Mouse (Mus musculus) liver, embryonic 13.5 days (tissue): Measurements from ENCODE around the gene Dact3. TPM values are rescaled to one million over a fixed set of nuclear protein-coding genes. Genes with fewer than 3 reads are reported as not detected.

Experiments
- ATAC-seq: fragments of 200-750 bp; cut with Nextera tagmentation; 2 replicates; pipeline ENCODE4 v1.8.0; 2017; ENCODE audit warnings: low read depth, mild to moderate bottlenecking, moderate number of reproducible peaks, moderate library complexity
- DNase-seq: peaks from one replicate; pipeline ENCODE4 v3.0.0; 2022
- H3K27ac ChIP-seq: fragments of 300-500 bp; sonication (generic); 2 replicates; pipeline ENCODE4 v1.5.1; 2015; ENCODE audit warnings: moderate library complexity, mild to moderate bottlenecking, inconsistent platforms
- H3K27me3 ChIP-seq: fragments of 300-500 bp; sonication (generic); 2 replicates; pipeline ENCODE4 v1.6.1; 2015; ENCODE audit warnings: mild to moderate bottlenecking, inconsistent platforms
- H3K36me3 ChIP-seq: fragments of 300-500 bp; sonication (generic); 2 replicates; pipeline ENCODE4 v1.6.1; 2015; ENCODE audit warnings: mild to moderate bottlenecking, inconsistent platforms
- H3K4me1 ChIP-seq: fragments of 300-500 bp; sonication (generic); replicated peaks from 2 replicates; pipeline ENCODE4 v1.6.1; 2015; ENCODE audit warnings: inconsistent platforms
- H3K4me2 ChIP-seq: fragments of 300-500 bp; sonication (generic); 2 replicates; pipeline ENCODE4 v1.6.1; 2015; ENCODE audit warnings: inconsistent platforms, mild to moderate bottlenecking, moderate library complexity
- H3K4me3 ChIP-seq: fragments of 300-500 bp; sonication (generic); replicated peaks from 2 replicates; pipeline ENCODE4 v1.5.1; 2015; ENCODE audit warnings: mild to moderate bottlenecking, inconsistent platforms
- H3K9ac ChIP-seq: fragments of 300-500 bp; sonication (generic); 2 replicates; pipeline ENCODE4 v1.6.1; 2015; ENCODE audit warnings: mild to moderate bottlenecking, inconsistent platforms
- H3K9me3 ChIP-seq: fragments of 300-500 bp; sonication (generic); replicated peaks from 2 replicates; pipeline ENCODE4 v1.6.1; 2016; ENCODE audit warnings: inconsistent platforms
- WGBS: fragments of 180-500 bp; shearing (Covaris S2); methylation state at CpG from one replicate; pipeline ENCODE4 v1.1.7; 2015; ENCODE audit not compliant: insufficient replicate concordance; 5-methylcytosine and 5-hydroxymethylcytosine counted together
- polyA plus RNA-seq: library from polyadenylated mRNA; unstranded; fragments of >200 nt; fragmentation: Nextera tagmentation; extraction: Ambion mirVana; gene quantifications from 2 replicates; pipeline ENCODE4 v1.2.1, GENCODE M21; 2015

The Dact3 gene
- 0.15 and 0.17 TPM in 2 replicates for polyA plus RNA-seq

DNA sequence AGATGAGACGGTGACA is at the start of gene Dact3:
Gene Dact3, plus strand, starts transcription at position 8 of the 16 bp plus-strand sequence.
- Histone ChIP-seq H3K4me3 (peak within 1 kb of the TSS; percentile 67), H3K4me1 (peaks cover 29% of the 10 kb centered on the region), H3K9ac (peak within 1 kb of the TSS; percentile 74), H3K9me3 (no peaks in the 10 kb centered on the region), H3K4me2 (peak within 1 kb of the TSS; percentile 97), H3K36me3 (0 out of 2 replicates have a peak, but pooled peaks cover 2% of the 10 kb centered on the region), H3K27ac (peak within 1 kb of the TSS; percentile 74), H3K27me3 (peaks cover 21% of the 10 kb centered on the region)
- no peak for DNase-seq
- no peak for ATAC-seq
- WGBS: 0% methylated on average over 1 of the region's 1 CpGs

DNA sequence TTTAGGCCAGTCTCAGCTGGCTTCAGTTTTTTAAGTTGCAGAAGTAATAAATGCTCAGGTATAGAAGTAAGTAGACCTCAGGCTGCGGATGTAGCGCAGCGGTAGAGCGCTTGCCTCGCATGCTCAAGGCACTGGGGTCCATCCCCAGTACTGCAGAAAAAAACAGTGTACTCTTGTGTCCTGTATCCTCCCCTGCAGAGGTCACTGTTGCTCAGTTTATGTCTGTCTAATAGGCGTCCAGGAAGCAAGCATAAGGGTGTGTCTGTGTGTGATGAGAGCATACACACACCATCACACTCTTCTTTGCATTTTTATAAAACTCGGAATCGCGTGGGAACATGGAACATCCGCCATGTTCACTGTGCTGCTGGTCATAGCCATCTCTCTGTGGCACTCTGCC is 49.3 kb upstream of the Dact3 start:
- WGBS: 73% methylated on average over 10 of the region's 10 CpGs
- ATAC-seq: peak; percentile 22; the same call in 1 of the 2 replicates
- peaks cover 91% of the 10 kb centered on the region for H3K36me3 ChIP-seq
- H3K4me2 ChIP-seq: no peak overlapping the region
- H3K9ac ChIP-seq: no peak overlapping the region
- H3K27ac ChIP-seq: no peak overlapping the region
- no peak overlapping the region for H3K4me3 ChIP-seq
- H3K27me3 ChIP-seq: no peaks in the 10 kb centered on the region
- no peak for DNase-seq
- peaks cover 46% of the 10 kb centered on the region for H3K4me1 ChIP-seq
- no peaks in the 10 kb centered on the region for H3K9me3 ChIP-seq

- 0 out of 2 replicates have a peak overlapping the region, but pooled peaks have one; percentile 5 for H3K27ac ChIP-seq
- peaks cover 38% of the 10 kb centered on the region for H3K4me1 ChIP-seq
- ATAC-seq: no peak
- H3K9me3 ChIP-seq: no peaks in the 10 kb centered on the region
- no peak overlapping the region for H3K4me2 ChIP-seq
- 37% methylated on average over 5 of the region's 5 CpGs for whole genome bisulfite sequencing
- no peak overlapping the region for H3K4me3 ChIP-seq
- no peak for DNase-seq
- peaks cover 98% of the 10 kb centered on the region for H3K36me3 ChIP-seq
- H3K27me3 ChIP-seq: no peaks in the 10 kb centered on the region
- H3K9ac ChIP-seq: no peak overlapping the region
These were observed 48.5 kb upstream of the Dact3 start for GRCm38 (mm10) chr7:16826571-16826970.

DNA sequence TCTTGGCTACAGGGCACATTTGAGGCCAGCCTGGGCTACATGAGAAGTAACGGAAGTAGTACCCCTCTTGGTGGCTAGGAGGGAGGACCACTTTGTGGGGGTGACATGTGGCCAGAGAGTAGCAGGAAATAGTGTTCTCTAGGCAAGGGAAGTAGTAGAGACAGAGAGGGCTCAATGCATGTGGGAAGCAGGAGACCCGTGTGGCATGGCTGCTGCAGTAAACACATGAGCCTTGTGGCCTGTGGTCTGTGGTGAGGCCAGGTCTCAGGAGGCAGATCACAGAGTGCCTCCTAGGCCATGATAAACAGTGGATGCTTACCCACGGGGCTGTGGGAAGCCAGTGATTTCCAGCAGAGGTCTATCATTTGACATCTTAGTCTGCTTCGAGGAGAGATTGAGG is 47.8 kb upstream of the Dact3 start:
- no peaks in the 10 kb centered on the region for H3K27me3 ChIP-seq
- ATAC-seq: no peak
- H3K36me3 ChIP-seq: peaks cover 98% of the 10 kb centered on the region
- H3K9ac ChIP-seq: no peak overlapping the region
- 0 out of 2 replicates have a peak overlapping the region, but pooled peaks have one; percentile 5 for H3K27ac ChIP-seq
- no peaks in the 10 kb centered on the region for H3K9me3 ChIP-seq
- no peak for DNase-seq
- WGBS: 57% methylated on average over 4 of the region's 4 CpGs
- no peak overlapping the region for H3K4me3 ChIP-seq
- H3K4me1 ChIP-seq: peaks cover 31% of the 10 kb centered on the region
- no peak overlapping the region for H3K4me2 ChIP-seq

DNA sequence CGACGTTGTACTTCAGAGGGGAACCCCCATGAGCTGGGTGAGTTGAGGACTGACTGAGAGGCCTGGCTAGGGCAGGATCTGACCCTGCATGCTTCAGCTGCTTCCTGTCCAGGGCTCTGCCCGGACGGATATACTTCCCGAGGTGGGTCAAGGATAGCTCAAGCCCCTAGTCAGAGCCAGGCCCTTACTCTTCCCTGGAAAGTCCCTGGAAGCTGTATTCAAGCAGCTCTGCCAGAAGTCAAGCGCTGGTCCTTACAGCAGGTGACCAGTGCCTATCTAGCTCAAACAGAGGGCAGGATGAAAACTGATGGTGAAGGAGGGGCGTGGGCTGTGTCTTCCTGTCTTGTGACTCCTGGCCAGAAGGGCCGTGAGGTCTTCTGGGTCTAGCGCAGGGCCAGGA is 44.7 kb upstream of the Dact3 start:
- no peak for DNase-seq
- Histone ChIP-seq H3K27me3 (no peaks in the 10 kb centered on the region), H3K4me3 (no peak overlapping the region), H3K27ac (no peak overlapping the region), H3K9me3 (no peaks in the 10 kb centered on the region), H3K9ac (no peak overlapping the region), H3K36me3 (peaks cover 97% of the 10 kb centered on the region), H3K4me1 (peaks cover 17% of the 10 kb centered on the region), H3K4me2 (no peak overlapping the region)
- WGBS: 82% methylated on average over 9 of the region's 9 CpGs
- peak; percentile 27; the same call in 1 of the 2 replicates for ATAC-seq

DNA sequence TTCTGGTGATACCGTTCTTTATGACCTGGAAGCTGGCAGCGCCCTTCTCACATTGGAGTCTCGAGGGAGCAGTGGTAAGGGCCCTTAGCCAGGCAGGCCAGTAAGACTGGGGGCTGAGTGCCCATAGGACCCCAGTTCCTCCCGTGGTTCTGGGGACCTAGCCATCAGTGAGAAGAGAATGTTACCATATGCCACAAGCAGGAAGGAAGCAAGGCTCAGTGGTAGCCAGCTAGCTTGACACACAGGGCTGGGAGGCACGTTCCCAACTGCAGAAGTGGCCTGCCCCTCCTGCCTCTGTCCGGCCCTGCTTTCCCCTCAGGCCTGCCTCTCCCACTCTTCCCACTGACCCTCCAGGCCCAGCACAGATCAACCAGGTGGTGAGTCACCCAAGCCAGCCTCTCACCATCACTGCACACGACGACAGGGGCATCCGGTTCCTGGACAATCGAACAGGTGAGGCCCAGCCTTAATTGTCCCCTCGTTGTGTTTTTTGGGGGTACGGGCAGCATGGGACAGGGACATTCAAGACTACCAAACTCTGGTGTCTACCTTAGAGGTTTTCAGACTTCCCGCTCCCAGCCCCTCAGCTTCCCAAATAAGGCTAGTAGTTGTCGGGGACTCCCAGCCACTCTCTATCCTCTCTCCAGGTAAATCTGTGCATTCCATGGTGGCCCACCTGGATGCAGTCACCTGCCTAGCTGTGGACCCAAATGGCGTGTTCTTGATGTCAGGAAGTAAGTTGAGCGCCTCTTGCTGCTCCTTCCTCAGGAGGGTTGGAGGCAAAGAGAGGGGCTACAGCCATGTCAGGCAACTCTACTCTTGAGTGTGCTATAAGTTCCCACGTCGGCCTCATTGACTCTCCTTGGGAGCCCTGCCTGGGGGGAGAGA is 37.0 kb upstream of the Dact3 start:
- Histone ChIP-seq H3K4me1 (peaks cover 40% of the 10 kb centered on the region), H3K4me3 (no peak overlapping the region), H3K36me3 (peaks cover 73% of the 10 kb centered on the region), H3K27me3 (no peaks in the 10 kb centered on the region), H3K4me2 (no peak overlapping the region), H3K9me3 (no peaks in the 10 kb centered on the region), H3K9ac (no peak overlapping the region), H3K27ac (no peak overlapping the region)
- DNase-seq: no peak
- no peak for ATAC-seq
- WGBS: 83% methylated on average over 18 of the region's 18 CpGs

GRCm38 (mm10) chr7:16838804-16839426 is 36.2 kb upstream of the Dact3 start:
- Histone ChIP-seq H3K36me3 (peaks cover 66% of the 10 kb centered on the region), H3K27me3 (no peaks in the 10 kb centered on the region), H3K9me3 (no peaks in the 10 kb centered on the region), H3K4me2 (no peak overlapping the region), H3K27ac (no peak overlapping the region; the same call in 1 of the 2 replicates), H3K4me3 (no peak overlapping the region), H3K4me1 (peaks cover 47% of the 10 kb centered on the region), H3K9ac (no peak overlapping the region)
- 40% methylated on average over 6 of the region's 6 CpGs for WGBS
- ATAC-seq (no peak), DNase-seq (no peak)

DNA sequence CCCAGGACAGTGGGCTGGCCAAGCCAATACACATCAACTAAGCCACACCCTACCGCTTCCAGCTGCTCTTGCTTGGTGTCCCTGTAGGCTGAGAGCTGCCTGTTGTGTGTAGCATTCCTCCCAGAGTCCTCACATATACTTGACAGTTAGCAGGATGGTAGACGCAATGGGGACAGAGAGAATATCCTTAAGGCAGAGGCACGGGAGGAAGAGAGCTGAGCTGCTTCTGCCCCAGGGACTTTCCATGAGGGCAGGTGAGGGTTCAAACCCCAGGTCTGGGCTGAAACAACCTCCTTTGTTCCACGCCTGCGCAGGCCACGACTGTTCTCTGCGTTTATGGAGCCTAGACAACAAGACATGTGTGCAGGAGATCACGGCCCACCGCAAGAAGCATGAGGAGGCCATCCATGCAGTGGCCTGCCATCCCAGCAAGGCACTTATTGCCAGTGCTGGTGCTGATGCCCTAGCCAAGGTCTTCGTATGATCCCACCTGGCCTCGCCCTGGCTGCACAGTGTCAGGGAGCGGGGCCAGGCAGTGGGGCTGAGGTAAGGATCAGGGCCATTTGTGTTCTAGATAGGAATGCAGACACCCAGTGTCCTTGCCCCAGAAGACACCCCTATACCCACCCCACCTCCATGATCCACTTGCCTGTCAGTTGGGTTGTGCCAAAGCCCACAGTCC is 35.5 kb upstream of the Dact3 start:
- Histone ChIP-seq H3K27ac (peak overlapping the region; percentile 39; the same call in 1 of the 2 replicates), H3K4me3 (no peak overlapping the region), H3K4me2 (no peak overlapping the region), H3K36me3 (peaks cover 59% of the 10 kb centered on the region), H3K9ac (no peak overlapping the region), H3K9me3 (no peaks in the 10 kb centered on the region), H3K4me1 (peaks cover 54% of the 10 kb centered on the region), H3K27me3 (no peaks in the 10 kb centered on the region)
- DNase-seq (no peak), ATAC-seq (no peak)
- 82% methylated on average over 12 of the region's 12 CpGs for WGBS

DNA sequence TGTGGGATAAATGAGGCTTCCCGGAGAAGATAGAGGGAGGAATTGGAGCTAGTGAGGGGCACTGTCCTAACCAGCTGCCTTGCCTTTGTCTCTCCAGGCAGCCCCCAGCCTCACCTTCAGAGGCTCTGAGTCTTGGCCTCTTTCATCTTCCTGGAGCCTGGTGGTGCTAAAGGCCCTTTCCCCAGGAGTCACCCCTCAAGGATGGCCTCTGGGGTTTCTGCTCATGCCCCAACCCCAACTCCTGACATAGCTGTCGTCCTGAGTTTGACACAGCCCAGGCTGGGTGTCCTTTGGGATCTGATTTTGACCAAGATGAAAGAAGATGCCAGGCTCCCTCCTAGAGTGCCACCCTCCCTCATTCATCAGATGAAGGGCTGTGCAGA is 35.0 kb upstream of the Dact3 start:
- H3K27ac ChIP-seq: no peak overlapping the region
- DNase-seq (no peak), ATAC-seq (no peak)
- H3K4me1 ChIP-seq: peaks cover 59% of the 10 kb centered on the region
- peaks cover 54% of the 10 kb centered on the region for H3K36me3 ChIP-seq
- no peak overlapping the region for H3K4me3 ChIP-seq
- H3K4me2 ChIP-seq: no peak overlapping the region
- WGBS: 79% methylated on average over 2 of the region's 2 CpGs
- no peaks in the 10 kb centered on the region for H3K27me3 ChIP-seq
- H3K9ac ChIP-seq: no peak overlapping the region
- no peaks in the 10 kb centered on the region for H3K9me3 ChIP-seq

DNA sequence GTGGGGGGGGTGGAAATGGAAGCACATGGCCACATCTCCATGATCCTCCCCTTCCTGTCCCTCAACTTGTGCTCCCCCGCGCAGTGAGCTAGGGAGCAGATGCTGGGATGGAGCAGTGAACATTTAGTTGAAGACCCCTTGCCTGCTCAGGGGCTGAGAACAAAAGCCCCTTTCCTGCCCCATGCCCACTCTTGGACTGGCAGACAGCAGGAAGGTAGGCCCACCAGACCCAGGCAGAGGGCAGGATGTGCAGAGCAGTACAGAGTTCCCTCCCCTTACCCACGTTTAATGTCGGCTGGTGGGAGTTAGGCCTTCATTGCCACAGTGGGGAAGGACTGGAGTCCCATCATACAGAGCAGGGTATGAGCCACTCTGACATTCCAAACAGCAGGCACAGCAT is 34.0 kb upstream of the Dact3 start:
- ATAC-seq: no peak
- H3K36me3 ChIP-seq: peaks cover 50% of the 10 kb centered on the region
- WGBS: 59% methylated on average over 4 of the region's 4 CpGs

More for the DNA sequence above, 34.0 kb upstream of the Dact3 start:
- 0 out of 2 replicates have a peak overlapping the region, but pooled peaks have one; percentile 84 for H3K9ac ChIP-seq
- no peak for DNase-seq
- H3K4me2 ChIP-seq: no peak overlapping the region
- no peak overlapping the region for H3K4me3 ChIP-seq
- no peaks in the 10 kb centered on the region for H3K27me3 ChIP-seq
- H3K4me1 ChIP-seq: peaks cover 69% of the 10 kb centered on the region
- H3K27ac ChIP-seq: peak overlapping the region; percentile 78
- H3K9me3 ChIP-seq: no peaks in the 10 kb centered on the region
